Mouse (Mus musculus) forebrain, embryonic 14.5 days (tissue): ENCODE results near the gene Srpk3. TPM values are rescaled to one million over a fixed set of nuclear protein-coding genes. Genes with fewer than 3 reads are reported as not detected.
A peak's percentile ranks its signal among the peaks of the same experiment; 100 is the strongest.

Source experiments
- ATAC-seq: fragments of 200-750 bp; cut with Nextera tagmentation; 2 replicates; pipeline ENCODE4 v1.8.0; 2017; ENCODE audit warnings: mild to moderate bottlenecking, moderate library complexity
- DNase-seq: peaks from one replicate; pipeline ENCODE4 v3.0.0-alpha.2; 2015; ENCODE audit warnings: low spot score
- H3K27ac ChIP-seq: fragments of 300-500 bp; sonication (generic); 2 replicates; pipeline ENCODE4 v1.5.1; 2014; ENCODE audit warnings: low read depth, mild to moderate bottlenecking, control low read depth, low read length, moderate library complexity
- H3K27me3 ChIP-seq: fragments of 300-500 bp; sonication (generic); replicated peaks from 2 replicates; pipeline ENCODE4 v1.6.1; 2014; ENCODE audit warnings: low read length, control low read depth, mixed read lengths; ENCODE audit not compliant: control insufficient read depth, insufficient read depth
- H3K36me3 ChIP-seq: fragments of 300-500 bp; sonication (generic); 2 replicates; pipeline ENCODE4 v1.6.1; 2014; ENCODE audit warnings: low read length, control low read depth; ENCODE audit not compliant: control insufficient read depth, insufficient read depth
- H3K4me1 ChIP-seq: fragments of 300-500 bp; sonication (generic); 2 replicates; pipeline ENCODE4 v1.6.1; 2014; ENCODE audit warnings: antibody characterized with exemption, low read length, control low read depth; ENCODE audit not compliant: control insufficient read depth, insufficient read depth
- H3K4me2 ChIP-seq: fragments of 300-500 bp; sonication (generic); 2 replicates; pipeline ENCODE4 v1.6.1; 2014; ENCODE audit warnings: mild to moderate bottlenecking, control low read depth, low read length
- H3K4me3 ChIP-seq: fragments of 300-500 bp; sonication (generic); 2 replicates; pipeline ENCODE4 v1.5.1; 2014; ENCODE audit warnings: low read depth, low read length, control low read depth
- H3K9ac ChIP-seq: fragments of 300-500 bp; sonication (generic); 2 replicates; pipeline ENCODE4 v1.6.1; 2014; ENCODE audit warnings: mild to moderate bottlenecking, low read length, control low read depth, moderate library complexity
- H3K9me3 ChIP-seq: fragments of 300-500 bp; sonication (generic); replicated peaks from 2 replicates; pipeline ENCODE4 v1.6.1; 2016; ENCODE audit warnings: low read length, control low read depth, mixed read lengths; ENCODE audit not compliant: control insufficient read depth
- WGBS: fragments of 180-500 bp; shearing (Covaris S2); extraction: QIAGEN DNeasy Blood & Tissue Kit; methylation state at CpG from one replicate; pipeline ENCODE4 v1.1.7; 2014; 5-methylcytosine and 5-hydroxymethylcytosine counted together
- polyA plus RNA-seq: library from polyadenylated mRNA; unstranded; fragments of >200 nt; fragmentation: Nextera tagmentation; extraction: Ambion mirVana; gene quantifications from 2 replicates; pipeline ENCODE4 v1.2.1, GENCODE M21; 2014

Gene Srpk3
- polyA plus RNA-seq, 1 experiment from 2014 or later = 1.1 TPM

DNA sequence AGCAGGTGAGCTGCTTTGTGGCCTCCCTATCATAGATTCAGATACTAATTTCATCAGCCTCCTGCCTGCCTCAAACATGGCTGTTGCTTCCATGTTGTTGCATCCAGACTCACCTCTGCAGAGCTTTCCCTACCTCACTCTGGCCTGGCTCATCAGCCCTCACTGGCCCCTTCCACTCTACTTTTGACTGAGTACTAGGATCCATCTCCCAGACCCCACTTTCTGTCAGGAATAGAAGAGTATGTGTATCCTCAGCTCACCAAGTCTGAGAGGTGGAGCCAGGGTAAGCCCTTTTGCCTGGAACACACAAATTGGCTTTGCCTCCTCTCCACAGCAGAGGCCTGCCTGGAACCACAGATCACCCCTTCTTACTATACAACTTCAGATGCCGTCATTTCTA is 14.3 kb downstream of the Srpk3 start:
- 96% methylated on average over 1 of the region's 1 CpGs for whole genome bisulfite sequencing
- Histone ChIP-seq H3K9me3 (no peaks in the 10 kb centered on the region), H3K27me3 (no peaks in the 10 kb centered on the region), H3K27ac (no peak overlapping the region), H3K9ac (no peak overlapping the region), H3K4me1 (peaks cover 11% of the 10 kb centered on the region; the same call in 1 of the 2 replicates), H3K4me2 (peak overlapping the region; percentile 56; the same call in 1 of the 2 replicates), H3K36me3 (peaks cover 14% of the 10 kb centered on the region), H3K4me3 (no peak overlapping the region)
- no peak for DNase-seq
- no peak for ATAC-seq

DNA sequence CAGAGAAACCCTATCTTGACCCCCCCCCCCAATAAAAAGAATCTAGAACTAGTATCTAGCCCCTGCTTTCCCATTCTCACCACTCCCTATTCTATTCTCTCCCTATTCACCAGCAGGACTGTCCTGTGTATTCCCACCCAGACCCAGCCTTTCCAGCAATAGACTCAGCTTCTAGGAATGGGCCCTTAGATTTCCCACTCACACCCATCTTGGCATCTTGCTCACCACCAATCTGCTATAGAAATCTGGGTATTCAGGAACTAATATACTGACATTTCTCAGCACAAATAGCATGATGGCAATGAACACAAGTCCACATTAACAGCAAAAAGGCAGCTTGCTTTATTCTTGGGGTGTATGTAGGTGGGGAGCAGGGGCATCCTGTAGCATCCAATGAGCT is 18.8 kb downstream of the Srpk3 start:
- Histone ChIP-seq H3K4me3 (no peak overlapping the region), H3K27ac (no peak overlapping the region), H3K9me3 (no peaks in the 10 kb centered on the region), H3K27me3 (no peaks in the 10 kb centered on the region), H3K9ac (no peak overlapping the region), H3K36me3 (peaks cover 30% of the 10 kb centered on the region), H3K4me1 (no peaks in the 10 kb centered on the region), H3K4me2 (no peak overlapping the region)
- DNase-seq (no peak), ATAC-seq (no peak)

DNA sequence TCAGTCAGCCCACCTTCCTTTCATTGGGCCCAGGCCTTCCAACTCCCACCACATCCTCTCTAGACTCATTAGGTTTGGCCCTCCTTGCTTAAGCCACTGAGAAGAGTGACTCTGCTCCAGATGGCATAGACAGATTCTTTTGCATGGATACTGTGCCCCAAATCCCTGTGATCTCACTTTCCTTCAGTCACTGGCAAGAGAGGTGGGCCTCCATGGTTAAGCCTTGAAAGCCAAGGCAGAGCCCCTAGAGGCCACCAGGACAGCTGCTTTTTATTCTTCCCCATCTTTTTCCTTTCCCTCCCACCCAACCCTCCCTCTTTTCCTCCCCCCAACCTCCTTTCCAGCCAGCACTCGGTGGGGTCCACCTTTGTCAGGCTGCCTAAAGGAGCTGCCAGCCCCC is 19.3 kb downstream of the Srpk3 start:
- ATAC-seq (peak; percentile 22; the same call in 1 of the 2 replicates), DNase-seq (no peak)
- H3K36me3 ChIP-seq = peaks cover 30% of the 10 kb centered on the region
- H3K27me3 ChIP-seq = no peaks in the 10 kb centered on the region
- no peak overlapping the region for H3K4me3 ChIP-seq
- no peak overlapping the region for H3K27ac ChIP-seq
- no peak overlapping the region for H3K4me2 ChIP-seq
- no peaks in the 10 kb centered on the region for H3K9me3 ChIP-seq
- WGBS = 9% methylated on average over 1 of the region's 1 CpGs
- H3K9ac ChIP-seq = no peak overlapping the region
- H3K4me1 ChIP-seq = no peaks in the 10 kb centered on the region

DNA sequence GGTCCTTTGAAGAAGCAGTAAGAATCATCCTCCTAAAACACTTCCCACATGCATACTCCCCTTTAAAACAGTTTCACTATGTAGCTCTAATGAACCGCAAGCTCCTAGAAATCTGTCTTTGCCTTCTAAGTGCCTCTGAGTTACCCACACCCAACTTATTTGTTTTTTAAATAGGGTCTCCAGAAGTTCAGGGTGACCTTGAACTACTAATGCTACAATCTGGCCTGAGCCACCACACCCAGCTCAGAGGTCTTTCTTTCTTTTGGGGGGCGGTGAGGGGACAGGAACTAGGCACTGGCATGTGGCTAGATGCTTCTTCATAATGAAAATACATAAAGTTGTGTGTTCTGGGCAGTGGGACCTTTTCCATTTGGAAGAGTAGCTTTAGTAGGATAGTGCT is 23.3 kb downstream of the Srpk3 start:
- Histone ChIP-seq H3K4me1 (no peaks in the 10 kb centered on the region), H3K27me3 (no peaks in the 10 kb centered on the region), H3K4me3 (no peak overlapping the region), H3K27ac (no peak overlapping the region), H3K9me3 (no peaks in the 10 kb centered on the region), H3K36me3 (peaks cover 16% of the 10 kb centered on the region), H3K4me2 (no peak overlapping the region), H3K9ac (no peak overlapping the region)
- no peak for ATAC-seq
- WGBS = 83% methylated on average over 2 of the region's 2 CpGs
- DNase-seq = no peak

DNA sequence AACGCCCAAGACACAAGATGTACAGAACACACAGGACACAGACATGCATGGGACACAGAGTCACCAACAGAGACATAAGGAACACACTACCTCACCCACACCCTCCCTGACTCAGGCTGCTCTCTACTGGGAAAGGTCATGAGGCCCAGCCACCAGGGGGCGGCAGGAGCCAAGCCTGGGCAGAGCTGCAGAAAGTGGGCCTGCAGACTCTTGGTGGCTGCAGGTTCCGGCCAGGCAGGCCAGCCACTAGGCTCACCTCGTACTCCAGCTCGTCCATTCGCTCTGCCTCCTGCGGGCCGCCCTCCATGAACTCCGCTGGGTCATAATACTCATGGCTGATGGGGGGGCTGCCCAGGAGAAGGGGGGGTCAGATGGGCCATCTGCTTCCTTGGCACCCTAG is 24.3 kb downstream of the Srpk3 start:
- Histone ChIP-seq H3K27ac (no peak overlapping the region), H3K4me2 (no peak overlapping the region), H3K4me3 (no peak overlapping the region), H3K27me3 (no peaks in the 10 kb centered on the region), H3K9ac (no peak overlapping the region), H3K4me1 (no peaks in the 10 kb centered on the region), H3K9me3 (no peaks in the 10 kb centered on the region), H3K36me3 (peaks cover 16% of the 10 kb centered on the region)
- WGBS = 47% methylated on average over 9 of the region's 9 CpGs
- ATAC-seq (peak; percentile 85), DNase-seq (peak; percentile 50)

DNA sequence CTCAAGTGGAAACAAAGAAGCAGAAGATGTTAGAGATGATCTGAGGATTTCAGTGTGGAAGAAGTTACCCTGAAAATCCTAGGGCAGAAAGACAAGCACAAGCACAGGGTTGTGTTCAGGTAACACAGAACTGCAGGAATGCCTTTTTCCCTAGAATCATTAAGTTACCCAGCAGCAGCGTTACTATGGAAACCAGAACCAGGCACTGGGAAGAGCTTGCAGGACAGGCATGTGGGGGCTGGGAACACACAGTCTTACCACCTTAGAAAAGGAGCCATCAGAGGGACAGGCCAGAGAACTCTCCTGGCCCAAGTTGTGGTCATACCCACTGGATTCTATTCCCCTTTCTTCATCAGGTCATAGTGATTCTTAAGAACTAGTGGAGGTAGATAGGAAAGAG is 31.6 kb downstream of the Srpk3 start:
- H3K4me1 ChIP-seq = no peaks in the 10 kb centered on the region
- H3K27ac ChIP-seq = peak overlapping the region; percentile 5; the same call in 1 of the 2 replicates
- H3K9ac ChIP-seq = no peak overlapping the region
- peak; percentile 50 for DNase-seq
- no peak overlapping the region for H3K4me2 ChIP-seq
- no peak overlapping the region for H3K4me3 ChIP-seq
- WGBS = 64% methylated on average over 1 of the region's 1 CpGs
- no peaks in the 10 kb centered on the region for H3K27me3 ChIP-seq
- H3K9me3 ChIP-seq = no peaks in the 10 kb centered on the region
- no peak for ATAC-seq
- no peaks in the 10 kb centered on the region for H3K36me3 ChIP-seq

DNA sequence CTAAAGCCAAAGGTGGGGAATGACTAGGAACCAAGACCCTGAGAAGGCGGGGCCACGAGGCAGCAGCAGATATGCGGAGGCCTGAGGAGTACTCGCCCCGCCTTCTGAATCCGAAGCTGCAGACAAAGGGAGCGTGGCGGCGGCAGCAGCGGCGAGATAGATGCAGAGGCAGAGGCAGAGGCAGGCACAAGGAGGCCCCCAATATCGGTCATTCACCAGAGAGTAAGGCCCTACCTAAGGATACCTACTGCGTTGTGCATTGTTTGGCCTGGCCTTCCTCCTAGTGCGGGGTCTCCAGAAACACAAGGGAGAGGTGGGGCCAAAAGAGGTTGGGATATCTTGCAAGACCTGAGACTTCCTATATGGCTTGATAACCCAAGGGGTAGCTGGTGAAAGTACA is 40.9 kb downstream of the Srpk3 start:
- no peaks in the 10 kb centered on the region for H3K4me1 ChIP-seq
- 31% methylated on average over 14 of the region's 14 CpGs for WGBS
- H3K27me3 ChIP-seq = no peaks in the 10 kb centered on the region
- peak overlapping the region; percentile 49 for H3K4me2 ChIP-seq
- no peaks in the 10 kb centered on the region for H3K36me3 ChIP-seq
- ATAC-seq (peak; percentile 95), DNase-seq (peak; percentile 72)
- no peaks in the 10 kb centered on the region for H3K9me3 ChIP-seq
- H3K27ac ChIP-seq = peak overlapping the region; percentile 55; the same call in 1 of the 2 replicates
- peak overlapping the region; percentile 70 for H3K9ac ChIP-seq
- H3K4me3 ChIP-seq = peak overlapping the region; percentile 23

DNA sequence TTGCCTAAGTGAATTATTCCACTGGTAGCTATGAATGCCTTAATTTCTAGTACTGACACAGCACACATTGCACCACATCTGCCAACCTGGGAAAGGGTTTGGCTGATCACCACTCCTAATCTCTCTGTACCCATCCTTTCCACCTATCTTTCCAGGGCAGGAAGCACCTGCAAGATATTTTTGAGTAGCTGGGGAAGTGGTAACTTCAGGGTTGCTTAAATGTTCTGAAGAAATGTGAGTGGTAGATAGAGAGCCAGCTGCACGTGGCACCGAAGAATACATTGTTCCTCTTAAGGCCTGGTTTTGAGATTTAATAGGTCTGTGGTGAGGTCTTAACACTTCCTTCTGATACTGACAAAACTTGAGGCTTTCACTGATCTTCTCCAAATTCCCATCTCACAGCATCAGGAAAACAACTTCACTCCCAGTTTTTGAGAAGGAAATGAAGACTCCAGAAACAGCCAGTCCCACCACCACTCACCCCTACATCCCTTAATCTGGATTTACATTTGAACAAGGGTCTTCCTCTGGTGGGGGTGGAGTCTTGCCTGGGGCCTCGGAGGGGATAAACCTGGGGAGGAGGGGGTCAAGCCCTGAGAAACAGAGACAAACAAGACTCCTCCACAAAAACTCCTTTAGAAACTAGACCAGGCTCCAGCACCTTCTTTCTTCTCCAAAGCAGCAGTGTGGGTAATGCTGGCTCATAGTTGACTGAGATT is 42.5 kb downstream of the Srpk3 start:
- no peak overlapping the region for H3K27ac ChIP-seq
- no peak overlapping the region for H3K9ac ChIP-seq
- H3K36me3 ChIP-seq = no peaks in the 10 kb centered on the region
- no peak for DNase-seq
- no peaks in the 10 kb centered on the region for H3K4me1 ChIP-seq
- H3K4me2 ChIP-seq = no peak overlapping the region
- no peaks in the 10 kb centered on the region for H3K9me3 ChIP-seq
- no peak overlapping the region for H3K4me3 ChIP-seq
- H3K27me3 ChIP-seq = no peaks in the 10 kb centered on the region
- 53% methylated on average over 3 of the region's 3 CpGs for WGBS
- ATAC-seq = no peak

DNA sequence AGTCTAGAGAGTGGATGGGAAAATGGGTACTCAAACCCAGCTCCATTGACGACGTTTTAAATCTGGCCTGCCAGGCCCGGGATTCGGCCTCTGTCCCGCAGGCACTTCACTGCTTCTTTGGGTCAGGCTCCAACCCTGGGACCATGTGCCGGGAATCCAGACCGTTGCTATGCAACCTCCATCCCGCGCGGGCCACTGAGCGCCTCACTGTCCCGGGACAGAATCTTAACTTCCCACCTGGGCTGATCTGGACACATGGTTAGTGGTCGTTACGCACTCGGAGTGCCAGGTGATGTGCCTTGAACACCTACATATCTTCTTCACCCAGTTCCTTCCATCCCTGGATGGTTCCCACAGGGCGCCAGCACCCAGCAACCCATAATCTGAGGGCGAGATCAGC is 49.5 kb downstream of the Srpk3 start:
- Histone ChIP-seq H3K4me1 (no peaks in the 10 kb centered on the region), H3K9ac (peak overlapping the region; percentile 81), H3K36me3 (no peaks in the 10 kb centered on the region), H3K27me3 (no peaks in the 10 kb centered on the region), H3K27ac (no peak overlapping the region), H3K4me2 (peak overlapping the region; percentile 59), H3K4me3 (peak overlapping the region; percentile 58), H3K9me3 (no peaks in the 10 kb centered on the region)
- DNase-seq = peak; percentile 8
- peak; percentile 27; the same call in 1 of the 2 replicates for ATAC-seq
- WGBS = 25% methylated on average over 17 of the region's 17 CpGs
